Mouse (Mus musculus) heart, embryonic 13.5 days (tissue): ENCODE measurements around the gene Thbs3. TPM values are rescaled to one million over a fixed set of nuclear protein-coding genes. Genes with fewer than 3 reads are reported as not detected.

ENCODE experiments used
- ATAC-seq: fragments of 200-750 bp; cut with Nextera tagmentation; 2 replicates; pipeline ENCODE4 v1.8.0; 2017; ENCODE audit warnings: moderate TSS enrichment; ENCODE audit not compliant: insufficient number of reproducible peaks, low FRiP score, low TSS enrichment; ENCODE audit errors: extremely low read depth
- H3K27ac ChIP-seq: fragments of 300-500 bp; sonication (generic); replicated peaks from 2 replicates; pipeline ENCODE4 v1.5.1; 2015; ENCODE audit warnings: moderate library complexity, mild to moderate bottlenecking, inconsistent platforms
- H3K27me3 ChIP-seq: fragments of 300-500 bp; sonication (generic); replicated peaks from 2 replicates; pipeline ENCODE4 v1.6.1; 2015; ENCODE audit warnings: mild to moderate bottlenecking, inconsistent platforms
- H3K36me3 ChIP-seq: fragments of 300-500 bp; sonication (generic); 2 replicates; pipeline ENCODE4 v1.6.1; 2015; ENCODE audit warnings: mild to moderate bottlenecking, inconsistent platforms
- H3K4me1 ChIP-seq: fragments of 300-500 bp; sonication (generic); 2 replicates; pipeline ENCODE4 v1.6.1; 2015; ENCODE audit warnings: inconsistent platforms
- H3K4me2 ChIP-seq: fragments of 300-500 bp; sonication (generic); 2 replicates; pipeline ENCODE4 v1.6.1; 2015; ENCODE audit warnings: inconsistent platforms, mild to moderate bottlenecking, moderate library complexity
- H3K4me3 ChIP-seq: fragments of 300-500 bp; sonication (generic); 2 replicates; pipeline ENCODE4 v1.5.1; 2015; ENCODE audit warnings: moderate library complexity, mild to moderate bottlenecking, inconsistent platforms
- H3K9ac ChIP-seq: fragments of 300-500 bp; sonication (generic); 2 replicates; pipeline ENCODE4 v1.6.1; 2015; ENCODE audit warnings: inconsistent platforms, mild to moderate bottlenecking, moderate library complexity
- H3K9me3 ChIP-seq: fragments of 300-500 bp; sonication (generic); 2 replicates; pipeline ENCODE4 v1.6.1; 2016; ENCODE audit warnings: inconsistent platforms
- WGBS: fragments of 180-500 bp; shearing (Covaris S2); methylation state at CpG from one replicate; pipeline ENCODE4 v1.1.7; 2015; ENCODE audit warnings: mixed read lengths; 5-methylcytosine and 5-hydroxymethylcytosine counted together
- polyA plus RNA-seq: library from polyadenylated mRNA; unstranded; fragments of >200 nt; fragmentation: Nextera tagmentation; extraction: Ambion mirVana; gene quantifications from 2 replicates; pipeline ENCODE4 v1.2.1, GENCODE M21; 2015

The Thbs3 gene
- polyA plus RNA-seq, 1 experiment from 2014 or later, result 15.6 TPM

GRCm38 (mm10) chr3:89228180-89228549 is 13.2 kb downstream of the Thbs3 start:
- Histone ChIP-seq H3K36me3 (0 out of 2 replicates have a peak, but pooled peaks cover 8% of the 10 kb centered on the region), H3K4me3 (peak overlapping the region; percentile 57), H3K4me1 (peaks cover 29% of the 10 kb centered on the region), H3K9ac (peak overlapping the region; percentile 76), H3K27me3 (peaks cover 66% of the 10 kb centered on the region), H3K9me3 (no peaks in the 10 kb centered on the region), H3K4me2 (peak overlapping the region; percentile 78), H3K27ac (0 out of 2 replicates have a peak overlapping the region, but pooled peaks have one; percentile 17)
- ATAC-seq, result peak; percentile 22; the same call in 1 of the 2 replicates
- under 1% methylated on average over 20 of the region's 20 CpGs for WGBS

GRCm38 (mm10) chr3:89228836-89229235 is 13.9 kb downstream of the Thbs3 start, which contains the start of gene Muc1:
TSS of gene Muc1 (plus strand) at chr3:89229057.
- peaks cover 66% of the 10 kb centered on the region for H3K27me3 ChIP-seq
- 28% methylated on average over 10 of the region's 10 CpGs for WGBS
- peaks cover 35% of the 10 kb centered on the region for H3K4me1 ChIP-seq
- no peak for ATAC-seq
- 0 out of 2 replicates have a peak, but pooled peaks cover 4% of the 10 kb centered on the region for H3K36me3 ChIP-seq
- H3K27ac ChIP-seq, result 0 out of 2 replicates have a peak within 1 kb of the TSS, but pooled peaks have one; percentile 17
- peak within 1 kb of the TSS; percentile 76 for H3K9ac ChIP-seq
- peak within 1 kb of the TSS; percentile 78 for H3K4me2 ChIP-seq
- peak within 1 kb of the TSS; percentile 57 for H3K4me3 ChIP-seq
- no peaks in the 10 kb centered on the region for H3K9me3 ChIP-seq

- WGBS, result 63% methylated on average over 4 of the region's 4 CpGs
- 0 out of 2 replicates have a peak, but pooled peaks cover 4% of the 10 kb centered on the region for H3K36me3 ChIP-seq
- H3K27me3 ChIP-seq, result peaks cover 67% of the 10 kb centered on the region
- H3K4me1 ChIP-seq, result peaks cover 39% of the 10 kb centered on the region
- no peak overlapping the region for H3K9ac ChIP-seq
- H3K4me2 ChIP-seq, result 0 out of 2 replicates have a peak overlapping the region, but pooled peaks have one; percentile 78
- ATAC-seq, result no peak
- H3K9me3 ChIP-seq, result no peaks in the 10 kb centered on the region
- H3K27ac ChIP-seq, result no peak overlapping the region
- H3K4me3 ChIP-seq, result no peak overlapping the region
Observed at GRCm38 (mm10) chr3:89229276-89229675, 14.3 kb downstream of the Thbs3 start.

- no peak overlapping the region for H3K4me2 ChIP-seq
- no peak for ATAC-seq
- H3K9ac ChIP-seq, result no peak overlapping the region
- H3K36me3 ChIP-seq, result no peaks in the 10 kb centered on the region
- H3K9me3 ChIP-seq, result no peaks in the 10 kb centered on the region
- peaks cover 39% of the 10 kb centered on the region for H3K4me1 ChIP-seq
- no peak overlapping the region for H3K4me3 ChIP-seq
- WGBS, result 78% methylated on average over 2 of the region's 2 CpGs
- H3K27ac ChIP-seq, result no peak overlapping the region
- H3K27me3 ChIP-seq, result peaks cover 65% of the 10 kb centered on the region
Observed at GRCm38 (mm10) chr3:89230561-89230960, 15.6 kb downstream of the Thbs3 start.

- no peak overlapping the region for H3K4me3 ChIP-seq
- 50% methylated on average over 7 of the region's 7 CpGs for WGBS
- H3K36me3 ChIP-seq, result no peaks in the 10 kb centered on the region
- H3K4me2 ChIP-seq, result no peak overlapping the region
- no peak overlapping the region for H3K27ac ChIP-seq
- H3K9me3 ChIP-seq, result no peaks in the 10 kb centered on the region
- H3K4me1 ChIP-seq, result peaks cover 38% of the 10 kb centered on the region
- H3K9ac ChIP-seq, result no peak overlapping the region
- ATAC-seq, result no peak
- H3K27me3 ChIP-seq, result peaks cover 63% of the 10 kb centered on the region
Observed at GRCm38 (mm10) chr3:89231345-89231744, 16.4 kb downstream of the Thbs3 start.

GRCm38 (mm10) chr3:89231772-89232275 is 16.8 kb downstream of the Thbs3 start:
- no peak for ATAC-seq
- no peak overlapping the region for H3K4me2 ChIP-seq
- no peak overlapping the region for H3K27ac ChIP-seq
- peaks cover 59% of the 10 kb centered on the region for H3K27me3 ChIP-seq
- no peaks in the 10 kb centered on the region for H3K36me3 ChIP-seq
- no peak overlapping the region for H3K4me3 ChIP-seq
- H3K9ac ChIP-seq, result no peak overlapping the region
- 64% methylated on average over 16 of the region's 16 CpGs for WGBS
- no peaks in the 10 kb centered on the region for H3K9me3 ChIP-seq
- H3K4me1 ChIP-seq, result peaks cover 34% of the 10 kb centered on the region

GRCm38 (mm10) chr3:89232614-89233013 is 17.6 kb downstream of the Thbs3 start:
- Histone ChIP-seq H3K9ac (no peak overlapping the region), H3K4me2 (no peak overlapping the region), H3K27ac (no peak overlapping the region), H3K4me1 (peaks cover 27% of the 10 kb centered on the region), H3K27me3 (peaks cover 58% of the 10 kb centered on the region), H3K4me3 (no peak overlapping the region), H3K36me3 (no peaks in the 10 kb centered on the region), H3K9me3 (no peaks in the 10 kb centered on the region)
- WGBS, result 70% methylated on average over 6 of the region's 6 CpGs
- ATAC-seq, result no peak

GRCm38 (mm10) chr3:89233562-89234110 is 18.7 kb downstream of the Thbs3 start:
- no peak overlapping the region for H3K4me3 ChIP-seq
- H3K36me3 ChIP-seq, result no peaks in the 10 kb centered on the region
- H3K4me1 ChIP-seq, result peaks cover 20% of the 10 kb centered on the region
- no peaks in the 10 kb centered on the region for H3K9me3 ChIP-seq
- H3K4me2 ChIP-seq, result no peak overlapping the region
- peaks cover 66% of the 10 kb centered on the region for H3K27me3 ChIP-seq
- ATAC-seq, result peak; percentile 23; the same call in 1 of the 2 replicates
- 49% methylated on average over 14 of the region's 14 CpGs for WGBS
- peak overlapping the region; percentile 21; the same call in 1 of the 2 replicates for H3K9ac ChIP-seq
- 0 out of 2 replicates have a peak overlapping the region, but pooled peaks have one; percentile 39 for H3K27ac ChIP-seq

GRCm38 (mm10) chr3:89236516-89236915 is 21.5 kb downstream of the Thbs3 start:
- WGBS, result 79% methylated on average over 10 of the region's 10 CpGs

GRCm38 (mm10) chr3:89237682-89238081 is 22.7 kb downstream of the Thbs3 start:
- Histone ChIP-seq H3K27ac (no peak overlapping the region), H3K27me3 (peaks cover 38% of the 10 kb centered on the region), H3K36me3 (no peaks in the 10 kb centered on the region), H3K9me3 (no peaks in the 10 kb centered on the region), H3K4me3 (no peak overlapping the region), H3K4me2 (no peak overlapping the region), H3K9ac (no peak overlapping the region), H3K4me1 (peaks cover 16% of the 10 kb centered on the region)
- ATAC-seq, result no peak
- WGBS, result 86% methylated on average over 21 of the region's 21 CpGs

More at GRCm38 (mm10) chr3:89236516-89236915, 21.5 kb downstream of the Thbs3 start:
- H3K36me3 ChIP-seq, result no peaks in the 10 kb centered on the region
- no peak overlapping the region for H3K9ac ChIP-seq
- H3K4me2 ChIP-seq, result no peak overlapping the region
- peaks cover 17% of the 10 kb centered on the region for H3K4me1 ChIP-seq
- no peak overlapping the region for H3K27ac ChIP-seq
- H3K4me3 ChIP-seq, result no peak overlapping the region
- no peaks in the 10 kb centered on the region for H3K9me3 ChIP-seq
- H3K27me3 ChIP-seq, result peaks cover 46% of the 10 kb centered on the region
- no peak for ATAC-seq

- Histone ChIP-seq H3K27ac (no peak overlapping the region), H3K27me3 (peaks cover 45% of the 10 kb centered on the region), H3K4me2 (no peak overlapping the region), H3K4me1 (peaks cover 10% of the 10 kb centered on the region), H3K9me3 (no peaks in the 10 kb centered on the region), H3K36me3 (no peaks in the 10 kb centered on the region), H3K4me3 (no peak overlapping the region), H3K9ac (0 out of 2 replicates have a peak overlapping the region, but pooled peaks have one; percentile 24)
- ATAC-seq, result no peak
- 45% methylated on average over 11 of the region's 12 CpGs for WGBS
Observed at GRCm38 (mm10) chr3:89238494-89238893, 23.5 kb downstream of the Thbs3 start.
